14 mouse cellular contexts compared by ENCODE assay signal in the genomic region with DNA sequence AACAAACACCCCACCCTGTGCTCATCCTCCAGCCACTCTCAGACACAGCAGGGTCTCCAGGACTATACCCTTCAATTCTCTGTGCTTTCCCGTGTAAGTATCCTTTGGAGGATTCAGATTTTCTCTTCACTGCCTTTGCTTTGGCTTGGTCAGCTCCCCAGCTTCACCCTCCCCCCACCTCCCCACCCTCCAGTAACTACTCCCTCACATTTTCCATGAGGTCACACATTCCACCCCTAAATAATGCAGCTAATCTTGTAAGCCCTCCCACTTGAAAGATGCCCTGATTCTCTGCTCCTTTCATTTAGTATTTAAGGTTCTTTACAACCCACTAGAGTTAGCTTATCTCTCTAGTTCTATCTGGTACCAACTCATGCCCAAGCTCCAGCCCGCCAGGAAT.
DNase-seq lines count a peak whose midpoint lies in the region; ATAC-seq and TF ChIP-seq lines count a peak whose summit lies in the region.
"Had no signal": no experiment of that assay in that cellular context is flagged by ENCODE, and none has a peak within 500 bp of the region (broad histone marks: within the 10 kb centered on the region; RNA-seq: fewer than 3 reads in every experiment).

No protein-coding gene starts in this region.

- H3K9me3 ChIP-seq in kidney, postnatal 0 days (replicated peaks; ENCODE audit: low read length), result no peaks in the 10 kb centered on the region
- no peaks in the 10 kb centered on the region for H3K9me3 ChIP-seq in heart, embryonic 15.5 days (replicated peaks)
- no peaks in the 10 kb centered on the region for H3K9me3 ChIP-seq in hindbrain, embryonic 14.5 days (ENCODE audit: control insufficient read depth, low read length)
- H3K9me3 ChIP-seq: embryonic facial prominence, embryonic 13.5 days; forebrain, embryonic 12.5 days; limb, embryonic 12.5 days; midbrain, embryonic 13.5 days had no signal

- no peak for TF ChIP-seq CTCF in heart, adult 2 months (IDR thresholded peaks at IDR 0.05)
- no peak for TF ChIP-seq CTCF in kidney, postnatal 0 days (IDR thresholded peaks at IDR 0.05; ENCODE audit: low read depth)

- ATAC-seq in kidney, postnatal 0 days (replicated peaks; ENCODE audit: low FRiP score, low read depth), result 0 out of 2 replicates have a peak, but pooled peaks have one; percentile 25
- ATAC-seq in heart, embryonic 15.5 days (replicated peaks; ENCODE audit: insufficient number of reproducible peaks, insufficient read depth, low FRiP score, low read depth), result peak; percentile 58
- ATAC-seq in hindbrain, embryonic 14.5 days (ENCODE audit: low FRiP score), result no peak
- ATAC-seq: midbrain, embryonic 13.5 days had no signal

- 45% methylated on average over 2 of the region's 2 CpGs for WGBS in heart, adult 2 months
- 40% methylated on average over 2 of the region's 2 CpGs for WGBS in kidney, postnatal 0 days
- 15% methylated on average over 2 of the region's 2 CpGs for WGBS in heart, embryonic 15.5 days
- 44% methylated on average over 2 of the region's 2 CpGs for WGBS in hindbrain, embryonic 14.5 days

- H3K27ac ChIP-seq in heart, adult 2 months, result peak overlapping the region; percentile 62
- no peak overlapping the region for H3K27ac ChIP-seq in kidney, postnatal 0 days
- H3K27ac ChIP-seq in heart, embryonic 15.5 days, result peak overlapping the region; percentile 93
- no peak overlapping the region for H3K27ac ChIP-seq in hindbrain, embryonic 14.5 days
- H3K27ac ChIP-seq: embryonic facial prominence, embryonic 13.5 days; forebrain, embryonic 12.5 days; limb, embryonic 12.5 days; macrophage; midbrain, embryonic 13.5 days had no signal

- H3K4me1 ChIP-seq in heart, adult 2 months (ENCODE audit: control insufficient read depth, insufficient read depth, low read length), result peaks cover 6% of the 10 kb centered on the region
- peaks cover 9% of the 10 kb centered on the region; the same call in 1 of the 2 replicates for H3K4me1 ChIP-seq in kidney, postnatal 0 days (replicated peaks; ENCODE audit: insufficient read depth, low read length)
- peaks cover 67% of the 10 kb centered on the region for H3K4me1 ChIP-seq in heart, embryonic 15.5 days (replicated peaks)
- H3K4me1 ChIP-seq in hindbrain, embryonic 14.5 days (replicated peaks; ENCODE audit: control insufficient read depth, insufficient read depth, low read length), result peaks cover 10% of the 10 kb centered on the region; the same call in 1 of the 2 replicates

- H3K27me3 ChIP-seq in heart, adult 2 months (ENCODE audit: control insufficient read depth, insufficient read depth, low read length), result no peaks in the 10 kb centered on the region
- H3K27me3 ChIP-seq in kidney, postnatal 0 days (ENCODE audit: insufficient read depth, low read length), result no peaks in the 10 kb centered on the region
- H3K27me3 ChIP-seq in heart, embryonic 15.5 days, result no peaks in the 10 kb centered on the region
- H3K27me3 ChIP-seq in hindbrain, embryonic 14.5 days (ENCODE audit: control insufficient read depth, insufficient read depth, low read length), result no peaks in the 10 kb centered on the region
- H3K27me3 ChIP-seq: embryonic facial prominence, embryonic 13.5 days; limb, embryonic 12.5 days; midbrain, embryonic 13.5 days had no signal

- TF ChIP-seq EP300 in heart, adult 2 months (IDR thresholded peaks at IDR 0.05; ENCODE audit: insufficient read depth, low read depth, low read length), result no peak

- no peak for TF ChIP-seq POLR2A in heart, adult 2 months (IDR thresholded peaks at IDR 0.05; ENCODE audit: insufficient read depth, low read depth, low read length)

- 0 out of 2 replicates have a peak, but pooled peaks cover 1% of the 10 kb centered on the region for H3K79me2 ChIP-seq in heart, adult 2 months (replicated peaks; ENCODE audit: control insufficient read depth, insufficient read depth, low read length)

- H3K36me3 ChIP-seq in heart, adult 2 months (ENCODE audit: control insufficient read depth, insufficient read depth, low read length), result no peaks in the 10 kb centered on the region
- H3K36me3 ChIP-seq in kidney, postnatal 0 days (ENCODE audit: insufficient read depth, low read length), result no peaks in the 10 kb centered on the region
- H3K36me3 ChIP-seq in heart, embryonic 15.5 days, result no peaks in the 10 kb centered on the region
- no peaks in the 10 kb centered on the region for H3K36me3 ChIP-seq in hindbrain, embryonic 14.5 days (replicated peaks; ENCODE audit: control insufficient read depth, insufficient read depth)
- H3K36me3 ChIP-seq: embryonic facial prominence, embryonic 13.5 days; forebrain, embryonic 12.5 days; limb, embryonic 12.5 days; midbrain, embryonic 13.5 days had no signal

- no peak overlapping the region for H3K4me2 ChIP-seq in kidney, postnatal 0 days (ENCODE audit: low read length)
- peak overlapping the region; percentile 29 for H3K4me2 ChIP-seq in heart, embryonic 15.5 days
- no peak overlapping the region for H3K4me2 ChIP-seq in hindbrain, embryonic 14.5 days (replicated peaks)
- H3K4me2 ChIP-seq: embryonic facial prominence, embryonic 13.5 days; forebrain, embryonic 12.5 days; limb, embryonic 12.5 days; midbrain, embryonic 13.5 days had no signal

- peak overlapping the region; percentile 16; the same call in 1 of the 2 replicates for H3K9ac ChIP-seq in heart, adult 2 months (ENCODE audit: low read depth, low read length)
- H3K9ac ChIP-seq in kidney, postnatal 0 days (ENCODE audit: low read depth, low read length), result no peak overlapping the region
- no peak overlapping the region for H3K9ac ChIP-seq in heart, embryonic 15.5 days
- no peak overlapping the region for H3K9ac ChIP-seq in hindbrain, embryonic 14.5 days
- H3K9ac ChIP-seq: embryonic facial prominence, embryonic 13.5 days; forebrain, embryonic 12.5 days; limb, embryonic 12.5 days; midbrain, embryonic 13.5 days had no signal

- no peak for DNase-seq in heart, adult 2 months
- no peak for DNase-seq in heart, adult 9 months (ENCODE audit: low spot score in 2 of 2)
- DNase-seq in kidney, postnatal 0 days (ENCODE audit: low spot score), result peak; percentile 61
- no peak for DNase-seq in kidney, adult 9 months
- peak; percentile 48 for DNase-seq in Muller cell, postnatal 12 days (ENCODE audit: inconsistent ontology term)
- no peak for DNase-seq in hindbrain, embryonic 14.5 days (ENCODE audit: low spot score)
- DNase-seq in left cerebral cortex, adult 8-10 months (ENCODE audit: low spot score in 2 of 2), result no peak
- DNase-seq: cerebellum, adult 11 months had no signal

- no peak overlapping the region for H3K4me3 ChIP-seq in heart, adult 2 months
- H3K4me3 ChIP-seq in kidney, postnatal 0 days (replicated peaks; ENCODE audit: low read depth, low read length), result no peak overlapping the region
- no peak overlapping the region for H3K4me3 ChIP-seq in heart, embryonic 15.5 days
- H3K4me3 ChIP-seq in hindbrain, embryonic 14.5 days (replicated peaks; ENCODE audit: low read length), result no peak overlapping the region
- H3K4me3 ChIP-seq: embryonic facial prominence, embryonic 13.5 days; forebrain, embryonic 12.5 days; limb, embryonic 12.5 days; midbrain, embryonic 13.5 days had no signal

- intact Hi-C loops in heart, adult 2 months (cut with DNase I), result no loop called here

Comparison
In these comparisons a context has a peak if more than half of its experiments do, and no peak if none do; other contexts are left out.
1. DNase-seq: peak in kidney, postnatal 0 days (single experiment) and Muller cell, postnatal 12 days (single experiment); none in heart, adult 2 months (0 of 2), heart, adult 9 months (0 of 2), kidney, adult 9 months (single experiment), hindbrain, embryonic 14.5 days (single experiment) and left cerebral cortex, adult 8-10 months (0 of 2).
2. H3K27ac ChIP-seq: peak in heart, adult 2 months (single experiment) and heart, embryonic 15.5 days (single experiment); none in kidney, postnatal 0 days (single experiment) and hindbrain, embryonic 14.5 days (single experiment).